Mouse (Mus musculus): ENCODE measurements around the gene Acbd4.

The Acbd4 gene

GRCm38 (mm10) chr11:103101481-103101865 lies at the start of gene Acbd4, which contains the start of gene Plcd3:
Acbd4 (plus strand) TSS chr11:103101682.
Plcd3 (minus strand) TSS chr11:103101658.
- peak; percentile 55 to 71 for DNase-seq

GRCm38 (mm10) chr11:103052078-103052477 lies 49.4 kb upstream of the Acbd4 start:
- no peak for DNase-seq

GRCm38 (mm10) chr11:103053191-103054076 lies 48.0 kb upstream of the Acbd4 start:
- DNase-seq = no peak

GRCm38 (mm10) chr11:103054798-103055197 lies 46.7 kb upstream of the Acbd4 start:
- peak; percentile 48 to 63 for DNase-seq

- DNase-seq = no peak
Measured at GRCm38 (mm10) chr11:103056636-103057035, 44.8 kb upstream of the Acbd4 start.

- DNase-seq = no peak
Measured at GRCm38 (mm10) chr11:103058499-103059085, 42.9 kb upstream of the Acbd4 start.

GRCm38 (mm10) chr11:103066191-103067050 lies 35.1 kb upstream of the Acbd4 start:
- no peak for DNase-seq

- no peak for DNase-seq
Measured at GRCm38 (mm10) chr11:103067051-103067361, 34.5 kb upstream of the Acbd4 start.

GRCm38 (mm10) chr11:103067457-103068001 lies 34.0 kb upstream of the Acbd4 start:
- no peak for DNase-seq

- no peak for DNase-seq
Measured at GRCm38 (mm10) chr11:103068272-103068671, 33.2 kb upstream of the Acbd4 start.

GRCm38 (mm10) chr11:103068884-103069283 lies 32.6 kb upstream of the Acbd4 start:
- DNase-seq = no peak

- DNase-seq = no peak
Measured at GRCm38 (mm10) chr11:103069731-103070130, 31.8 kb upstream of the Acbd4 start.

GRCm38 (mm10) chr11:103070322-103070880 lies 31.1 kb upstream of the Acbd4 start:
- DNase-seq = no peak

GRCm38 (mm10) chr11:103073671-103074070 lies 27.8 kb upstream of the Acbd4 start:
- no peak for DNase-seq

GRCm38 (mm10) chr11:103074121-103074650 lies 27.3 kb upstream of the Acbd4 start:
- no peak for DNase-seq

GRCm38 (mm10) chr11:103074796-103075323 lies 26.6 kb upstream of the Acbd4 start:
- DNase-seq = no peak

GRCm38 (mm10) chr11:103076010-103076409 lies 25.5 kb upstream of the Acbd4 start:
- no peak for DNase-seq

GRCm38 (mm10) chr11:103076581-103076980 lies 24.9 kb upstream of the Acbd4 start:
- no peak for DNase-seq

GRCm38 (mm10) chr11:103078131-103078530 lies 23.4 kb upstream of the Acbd4 start:
- DNase-seq = no peak

- DNase-seq = no peak
Measured at GRCm38 (mm10) chr11:103080323-103081091, 21.0 kb upstream of the Acbd4 start.

GRCm38 (mm10) chr11:103081631-103082030 lies 19.9 kb upstream of the Acbd4 start:
- no peak for DNase-seq

Data from thymus, postnatal 36 days (tissue).